Mouse (Mus musculus): ENCODE data around the gene Insig2.
A peak's percentile ranks its signal among the peaks of the same experiment; 100 is the strongest.

Gene Insig2

DNA sequence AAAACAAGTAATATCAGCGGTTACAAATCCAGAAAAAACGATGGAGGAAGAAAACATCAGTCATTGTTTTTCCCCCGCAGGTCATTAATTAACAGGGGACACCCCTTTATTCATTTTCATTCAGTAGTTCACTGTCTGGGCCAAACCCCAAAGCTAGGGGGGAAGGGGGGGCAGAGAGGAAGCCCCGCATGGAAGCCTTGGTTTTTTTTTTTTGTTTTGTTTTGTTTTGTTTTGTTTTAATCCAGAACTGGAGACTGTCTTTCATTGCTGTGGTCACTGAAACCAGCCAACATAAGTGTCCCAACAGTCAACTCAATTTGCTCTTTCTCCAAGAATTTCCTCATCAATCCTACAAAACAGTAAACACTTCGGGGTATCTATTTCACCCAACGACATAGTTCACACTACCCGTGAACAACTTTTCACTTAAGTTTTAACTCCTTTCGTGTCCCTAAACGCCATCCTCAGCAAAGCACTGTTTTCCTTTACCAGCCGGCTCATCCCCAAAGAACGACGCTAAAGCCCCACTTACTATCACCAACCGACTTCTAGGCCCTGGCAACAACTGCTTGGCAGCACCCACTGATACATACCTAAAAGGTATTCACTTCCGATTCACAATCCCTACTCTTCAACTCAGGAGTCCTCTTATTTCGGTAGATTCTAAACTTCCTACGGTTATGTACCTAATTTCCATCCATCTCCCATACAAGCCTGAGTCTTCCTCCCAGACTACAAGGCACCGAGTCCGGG, 5.6 kb downstream of the Insig2 start:
- no peak for DNase-seq (ENCODE audit: low spot score)

GRCm38 (mm10) chr1:121323501-121323900, 8.9 kb downstream of the Insig2 start:
- no peak for DNase-seq (ENCODE audit: low spot score)

- no peak for DNase-seq (ENCODE audit: low spot score)
These were observed 17.5 kb downstream of the Insig2 start for GRCm38 (mm10) chr1:121314766-121315428.

DNA sequence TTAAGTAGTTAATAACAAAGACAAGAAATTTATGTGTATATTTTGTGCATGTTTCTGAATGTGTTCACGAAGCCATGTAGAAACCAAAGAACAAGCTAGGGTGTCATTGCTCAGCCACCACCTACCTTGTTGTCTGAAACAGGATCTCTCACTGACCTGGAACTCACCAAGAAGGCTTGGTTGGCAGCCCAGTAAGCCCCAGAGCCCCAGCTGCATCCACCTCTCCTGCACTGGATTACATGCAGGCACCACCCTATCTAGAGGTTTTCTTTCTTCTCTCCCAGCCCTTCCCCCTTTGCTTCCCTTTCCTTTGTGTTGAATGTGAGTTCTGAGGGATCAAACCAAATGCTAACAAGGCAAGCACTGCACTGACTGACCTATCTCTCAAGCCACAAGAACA, 19.2 kb downstream of the Insig2 start:
- no peak for DNase-seq (ENCODE audit: low spot score)

GRCm38 (mm10) chr1:121312326-121312725, 20.1 kb downstream of the Insig2 start:
- DNase-seq (ENCODE audit: low spot score) = no peak

DNA sequence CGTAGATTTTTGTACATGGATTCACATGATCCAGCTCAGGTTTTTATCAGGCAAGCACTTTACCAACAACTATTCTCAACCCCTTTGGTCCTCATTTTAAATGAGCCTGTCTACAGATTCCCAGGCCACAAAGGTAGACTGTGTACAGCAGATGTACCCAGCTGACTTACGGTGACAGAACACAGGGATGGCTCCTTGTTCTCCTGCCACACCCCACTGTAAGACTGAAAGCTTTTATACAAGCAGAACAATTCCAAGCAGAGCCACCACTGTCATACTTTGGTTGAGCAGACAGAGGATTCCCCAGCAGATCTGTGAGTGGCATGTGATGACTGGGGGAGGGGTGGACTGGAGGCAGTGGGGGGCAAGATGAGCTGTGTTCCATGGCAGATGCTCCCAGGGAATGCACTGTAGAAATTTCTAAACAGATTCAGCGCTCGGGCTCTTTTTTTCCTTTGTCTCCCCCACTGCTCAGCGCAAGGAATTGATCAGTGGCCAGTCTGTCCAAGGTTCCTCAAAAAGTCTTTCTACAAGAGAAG, 35.6 kb downstream of the Insig2 start:
- no peak for DNase-seq (ENCODE audit: low spot score)

- DNase-seq (ENCODE audit: low spot score) = no peak
These were observed 38.8 kb downstream of the Insig2 start for GRCm38 (mm10) chr1:121293571-121293970.

DNA sequence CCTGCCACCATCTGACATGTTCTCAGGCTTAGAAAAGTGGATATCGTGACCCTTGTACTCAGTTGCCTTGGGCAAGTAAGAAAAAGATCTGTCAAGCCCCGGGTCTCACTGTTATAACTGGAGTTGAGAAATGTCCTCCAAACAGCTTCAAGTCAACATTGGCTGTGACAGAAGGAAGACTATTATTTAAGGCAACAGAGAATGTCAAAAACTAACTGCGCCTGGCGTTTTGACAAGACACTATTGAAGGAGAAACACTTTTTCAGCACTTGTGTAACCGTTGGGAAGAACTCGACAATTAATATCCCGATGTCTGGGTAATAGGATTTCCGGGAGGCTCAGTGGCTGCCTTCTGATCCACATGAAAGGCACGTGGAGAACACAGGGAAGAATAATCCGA, 41.5 kb downstream of the Insig2 start:
- peak; percentile 17 for DNase-seq (ENCODE audit: low spot score)

DNA sequence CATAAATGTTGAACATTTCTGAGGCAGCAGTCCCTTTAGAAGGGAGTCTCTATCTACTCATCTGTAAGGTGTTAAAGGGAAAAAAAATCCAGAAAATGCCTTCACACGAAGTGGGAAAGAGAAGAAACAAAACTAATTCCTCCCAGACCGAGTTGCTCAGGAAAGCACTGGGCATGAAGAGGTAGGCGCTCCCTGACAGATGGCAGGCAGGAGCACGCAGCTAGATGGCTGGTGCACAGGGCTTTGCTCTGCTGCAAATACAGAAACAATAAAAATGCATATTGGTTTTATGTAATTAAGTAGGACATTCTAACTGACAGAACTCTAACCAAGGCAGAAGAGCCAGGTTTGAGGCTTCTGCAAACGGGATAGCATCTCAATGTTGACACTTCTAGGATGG, 42.0 kb downstream of the Insig2 start:
- DNase-seq (ENCODE audit: low spot score) = peak; percentile 23

DNA sequence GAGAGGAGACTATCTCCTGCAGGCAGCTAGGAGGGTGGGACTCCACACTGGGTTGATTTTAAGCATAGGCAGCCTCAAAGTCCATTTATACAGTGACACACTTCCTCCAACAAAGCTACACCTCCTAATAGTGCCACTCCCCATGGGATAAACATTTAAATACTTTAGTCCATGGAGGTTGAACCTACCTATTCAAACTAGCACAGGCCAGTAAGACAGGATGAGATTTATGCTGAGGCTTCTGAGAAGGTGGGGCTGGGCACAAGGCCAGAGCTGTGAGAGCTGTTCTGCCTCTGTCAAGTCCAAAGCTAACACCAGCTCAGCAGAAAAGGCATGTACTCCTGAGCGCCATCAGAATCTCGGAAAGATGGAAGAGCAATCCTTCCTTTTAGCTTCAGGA, 48.2 kb downstream of the Insig2 start:
- DNase-seq (ENCODE audit: low spot score) = no peak

GRCm38 (mm10) chr1:121280501-121280900, 51.9 kb downstream of the Insig2 start:
- peak; percentile 35 for DNase-seq (ENCODE audit: low spot score)

- no peak for DNase-seq (ENCODE audit: low spot score)
These were observed 54.0 kb downstream of the Insig2 start for GRCm38 (mm10) chr1:121278370-121278769.

GRCm38 (mm10) chr1:121277466-121277865, 54.9 kb downstream of the Insig2 start:
- no peak for DNase-seq (ENCODE audit: low spot score)

- no peak for DNase-seq (ENCODE audit: low spot score)
These were observed 56.4 kb downstream of the Insig2 start for GRCm38 (mm10) chr1:121275961-121276506.

DNA sequence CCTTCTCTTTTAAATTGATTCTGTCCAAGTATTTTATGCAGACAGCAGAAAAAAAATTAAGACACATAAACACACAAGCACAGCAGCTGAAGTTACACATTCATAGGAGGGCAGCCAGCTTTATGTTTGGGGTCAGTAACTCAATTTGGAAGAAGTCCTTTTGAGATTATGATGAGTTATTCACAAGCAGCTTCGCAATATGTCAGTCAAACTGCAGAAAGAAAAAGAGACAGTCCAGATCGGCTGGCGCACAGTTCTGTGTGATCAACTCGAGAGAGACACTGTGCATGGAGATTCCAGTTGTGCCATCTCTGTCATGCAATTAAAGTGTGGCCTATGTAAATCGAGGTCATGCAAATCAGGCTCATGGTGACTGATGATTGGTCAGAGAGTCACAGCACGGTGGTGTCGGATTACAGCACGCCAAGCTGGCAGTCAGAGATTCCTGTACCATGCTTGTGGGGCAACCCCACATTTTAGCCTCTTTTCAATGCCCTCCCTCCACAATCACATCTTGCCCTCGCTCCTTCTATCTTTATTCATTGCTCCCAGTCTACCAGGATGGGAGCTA, 72.1 kb downstream of the Insig2 start:
- no peak for DNase-seq (ENCODE audit: low spot score)

Data from testis, postnatal 10 days (tissue).